Mouse (Mus musculus) lung, postnatal 0 days (tissue): ENCODE measurements around the gene Mars. TPM values are rescaled to one million over a fixed set of nuclear protein-coding genes. Genes with fewer than 3 reads are reported as not detected.

ENCODE experiments used
- ATAC-seq: fragments of 200-750 bp; cut with Nextera tagmentation; 2 replicates; pipeline ENCODE4 v1.8.0; 2017; ENCODE audit warnings: moderate library complexity
- DNase-seq: peaks from one replicate; pipeline ENCODE4 v3.0.0-alpha.2; 2016; ENCODE audit warnings: low spot score
- H3K27ac ChIP-seq: fragments of 300-500 bp; sonication (generic); 2 replicates; pipeline ENCODE4 v1.5.1; 2014; ENCODE audit warnings: antibody characterized with exemption, mild to moderate bottlenecking, low read length, mixed read lengths
- H3K27me3 ChIP-seq: fragments of 300-500 bp; sonication (generic); replicated peaks from 2 replicates; pipeline ENCODE4 v1.6.1; 2014; ENCODE audit warnings: low read length, mixed read lengths; ENCODE audit not compliant: insufficient read depth
- H3K36me3 ChIP-seq: fragments of 300-500 bp; sonication (generic); 2 replicates; pipeline ENCODE4 v1.6.1; 2014; ENCODE audit warnings: low read length, mixed read lengths; ENCODE audit not compliant: insufficient read depth
- H3K4me1 ChIP-seq: fragments of 300-500 bp; sonication (generic); 2 replicates; pipeline ENCODE4 v1.6.1; 2014; ENCODE audit warnings: antibody characterized with exemption, low read depth, low read length, mixed read lengths; ENCODE audit not compliant: insufficient read depth
- H3K4me2 ChIP-seq: fragments of 300-500 bp; sonication (generic); replicated peaks from 2 replicates; pipeline ENCODE4 v1.6.1; 2014; ENCODE audit warnings: low read depth, mild to moderate bottlenecking, low read length, moderate library complexity, mixed read lengths
- H3K4me3 ChIP-seq: fragments of 300-500 bp; sonication (generic); 2 replicates; pipeline ENCODE4 v1.5.1; 2014; ENCODE audit warnings: low read depth, low read length
- H3K9ac ChIP-seq: fragments of 300-500 bp; sonication (generic); replicated peaks from 2 replicates; pipeline ENCODE4 v1.6.1; 2014; ENCODE audit warnings: low read depth, mild to moderate bottlenecking
- H3K9me3 ChIP-seq: fragments of 300-500 bp; sonication (generic); 2 replicates; pipeline ENCODE4 v1.6.1; 2016; ENCODE audit warnings: low read length, mixed read lengths
- CTCF ChIP-seq: IDR thresholded peaks from 2 replicates; pipeline ENCODE4 v1.5.1; 2016; ENCODE audit warnings: antibody characterized with exemption, mild to moderate bottlenecking
- EP300 ChIP-seq: IDR thresholded peaks from 2 replicates; pipeline ENCODE4 v1.6.1; 2016; ENCODE audit warnings: antibody characterized with exemption, mild to moderate bottlenecking, control low read depth
- WGBS: fragments of 180-500 bp; shearing (Covaris S2); extraction: QIAGEN DNeasy Blood & Tissue Kit; methylation state at CpG from one replicate; pipeline ENCODE4 v1.1.7; 2014; 5-methylcytosine and 5-hydroxymethylcytosine counted together
- polyA plus RNA-seq: library from polyadenylated mRNA; unstranded; fragments of >200 nt; fragmentation: Nextera tagmentation; extraction: Ambion mirVana; gene quantifications from 2 replicates; pipeline ENCODE4 v1.2.1, GENCODE M21; 2015

Gene Mars
- polyA plus RNA-seq, 1 experiment from 2014 or later = 63.1 TPM

DNA sequence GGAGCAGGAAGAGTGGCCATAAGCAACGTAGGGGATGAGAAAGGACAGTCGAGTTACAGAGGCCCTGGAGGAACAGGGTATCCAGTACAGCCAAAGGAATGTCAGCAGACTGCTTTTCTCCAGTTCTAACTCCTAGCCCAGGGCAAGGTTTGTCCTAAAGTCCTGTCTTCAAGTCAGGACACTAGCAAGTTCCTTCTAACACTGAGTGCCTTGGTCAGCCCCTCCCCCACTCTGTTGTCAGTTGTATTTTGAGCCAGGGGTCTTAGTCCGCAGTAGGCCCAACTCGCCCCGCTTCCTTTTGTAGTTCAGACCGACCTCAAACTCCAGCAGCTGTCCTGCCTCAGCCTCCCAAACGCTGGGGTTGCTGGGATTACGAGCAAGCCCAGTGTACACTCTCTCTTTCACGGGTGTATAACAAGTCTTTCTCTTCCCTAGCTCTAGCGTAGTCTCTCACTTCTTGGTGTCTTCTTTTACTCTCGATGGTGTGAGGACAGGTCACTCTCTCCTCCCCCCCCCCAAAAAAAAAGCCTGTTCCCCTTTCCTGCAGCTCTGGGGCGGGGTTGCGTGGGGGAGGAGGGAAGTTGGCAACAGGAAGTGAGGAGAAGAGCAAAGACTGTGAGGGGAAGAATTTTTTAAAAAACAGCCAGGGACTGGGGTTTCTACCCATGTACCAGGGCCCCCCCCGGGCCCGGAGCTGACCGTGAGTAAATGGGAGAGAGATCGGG is 11.7 kb upstream of the Mars start:
- Histone ChIP-seq H3K36me3 (no peaks in the 10 kb centered on the region), H3K27ac (no peak overlapping the region; the same call in none of the 2 replicates), H3K4me2 (peak overlapping the region; percentile 17; the same call in 1 of the 2 replicates), H3K4me1 (peaks cover 8% of the 10 kb centered on the region), H3K27me3 (peaks cover 42% of the 10 kb centered on the region), H3K4me3 (no peak overlapping the region; the same call in 1 of the 2 replicates), H3K9ac (no peak overlapping the region), H3K9me3 (no peaks in the 10 kb centered on the region)
- 59% methylated on average over 17 of the region's 17 CpGs for WGBS
- no peak for TF ChIP-seq CTCF
- no peak for TF ChIP-seq EP300
- DNase-seq (peak; percentile 51), ATAC-seq (no peak)

DNA sequence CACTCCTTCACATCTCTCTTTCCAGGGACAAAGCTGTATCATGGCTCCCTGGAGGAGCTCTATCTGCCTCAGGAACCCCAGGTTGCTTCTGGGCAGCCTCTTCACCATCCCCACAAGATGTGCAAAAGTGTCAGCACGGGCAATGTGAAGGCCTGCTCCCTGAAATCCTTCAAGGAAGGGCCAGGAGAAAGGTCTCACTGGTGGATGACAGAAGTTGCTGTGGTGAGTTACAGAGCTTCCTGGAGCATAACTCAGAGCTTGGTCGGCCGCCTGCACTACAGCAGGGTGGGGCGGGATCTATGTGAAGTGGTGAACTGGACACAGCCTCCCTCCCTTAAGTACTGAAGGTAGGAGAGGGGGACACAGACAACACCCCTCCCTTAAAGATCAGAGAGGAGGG is 11.1 kb upstream of the Mars start:
- ATAC-seq (no peak), DNase-seq (no peak)
- WGBS = 56% methylated on average over 4 of the region's 4 CpGs
- no peak overlapping the region for H3K27ac ChIP-seq
- TF ChIP-seq EP300 = no peak
- TF ChIP-seq CTCF = no peak
- H3K36me3 ChIP-seq = no peaks in the 10 kb centered on the region
- peaks cover 8% of the 10 kb centered on the region for H3K4me1 ChIP-seq
- H3K9ac ChIP-seq = no peak overlapping the region
- no peak overlapping the region; the same call in 1 of the 2 replicates for H3K4me2 ChIP-seq
- H3K9me3 ChIP-seq = no peaks in the 10 kb centered on the region
- no peak overlapping the region for H3K4me3 ChIP-seq
- H3K27me3 ChIP-seq = peaks cover 39% of the 10 kb centered on the region

DNA sequence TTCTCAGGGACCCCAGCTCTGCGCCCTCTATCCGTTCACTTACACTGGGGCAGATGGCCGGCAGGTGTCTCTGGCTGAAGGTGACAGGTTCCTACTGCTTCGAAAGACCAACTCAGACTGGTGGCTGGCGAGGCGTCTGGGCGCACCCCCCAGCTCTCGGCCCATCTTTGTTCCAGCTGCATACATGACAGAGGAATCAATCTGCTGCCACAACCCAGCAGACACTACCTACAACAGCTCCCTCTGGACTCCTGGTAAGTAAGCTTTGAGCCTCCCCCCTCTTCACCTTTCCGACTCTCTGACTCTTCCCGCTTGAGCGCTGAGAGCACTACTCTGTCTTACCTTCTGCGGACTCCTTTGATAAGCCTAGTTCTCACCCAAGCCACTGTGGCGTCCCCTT is 10.6 kb upstream of the Mars start:
- no peak for TF ChIP-seq CTCF
- TF ChIP-seq EP300 = no peak
- Histone ChIP-seq H3K9ac (no peak overlapping the region), H3K4me2 (no peak overlapping the region), H3K27ac (no peak overlapping the region), H3K9me3 (no peaks in the 10 kb centered on the region), H3K27me3 (peaks cover 34% of the 10 kb centered on the region), H3K4me3 (no peak overlapping the region), H3K4me1 (peaks cover 8% of the 10 kb centered on the region), H3K36me3 (no peaks in the 10 kb centered on the region)
- no peak for DNase-seq
- WGBS = 45% methylated on average over 13 of the region's 13 CpGs
- no peak for ATAC-seq

DNA sequence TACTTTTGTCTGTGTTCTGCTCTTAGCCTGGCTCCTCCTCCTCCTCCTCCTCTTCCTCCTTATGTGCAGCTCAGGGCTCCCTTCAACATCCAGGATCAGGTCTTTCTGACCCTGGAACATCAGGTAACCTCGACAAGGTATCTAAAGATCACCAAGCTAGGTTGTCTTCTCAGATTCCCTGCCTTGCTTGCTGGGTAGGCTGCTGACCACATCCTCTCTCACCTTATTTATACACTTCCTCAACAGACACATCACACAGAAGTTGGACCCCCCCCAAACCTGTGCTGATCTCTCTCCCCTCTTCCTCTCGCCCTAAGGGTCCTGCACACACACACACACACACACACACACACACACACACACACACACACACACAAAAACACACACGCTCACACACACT is 10.0 kb upstream of the Mars start, which contains the start of gene Arhgap9:
Gene Arhgap9, plus strand, starts transcription at position 344 of the 400 bp plus-strand sequence.
- no peak for TF ChIP-seq EP300
- no peak for TF ChIP-seq CTCF
- Histone ChIP-seq H3K4me1 (peaks cover 7% of the 10 kb centered on the region), H3K27me3 (peaks cover 30% of the 10 kb centered on the region), H3K27ac (no peak within 1 kb of the TSS), H3K9ac (no peak within 1 kb of the TSS), H3K36me3 (no peaks in the 10 kb centered on the region), H3K4me3 (no peak within 1 kb of the TSS), H3K4me2 (no peak within 1 kb of the TSS; the same call in 1 of the 2 replicates), H3K9me3 (no peaks in the 10 kb centered on the region)
- WGBS = 78% methylated on average over 3 of the region's 3 CpGs
- ATAC-seq = no peak
- DNase-seq = no peak

DNA sequence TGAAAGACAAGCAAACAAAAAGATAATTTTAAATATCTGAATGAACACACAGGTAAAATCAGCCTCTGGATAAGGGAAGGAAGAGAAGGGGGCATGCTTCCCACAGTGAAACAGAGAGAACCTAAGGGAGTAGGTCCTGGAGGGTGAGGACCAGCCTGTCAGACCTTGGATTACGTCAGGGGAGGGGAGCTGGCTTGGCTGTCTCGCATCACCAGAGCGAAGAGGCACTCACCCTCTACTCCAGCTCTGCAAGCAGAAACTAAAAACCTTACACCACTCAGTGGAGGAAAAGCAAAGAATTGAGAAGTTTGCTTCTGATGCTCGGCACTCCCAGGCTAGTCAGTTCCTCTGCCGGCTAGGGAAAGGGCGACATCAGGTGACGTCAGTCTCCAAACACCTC is 8.4 kb upstream of the Mars start:
- TF ChIP-seq CTCF = no peak
- TF ChIP-seq EP300 = no peak
- Histone ChIP-seq H3K9me3 (no peaks in the 10 kb centered on the region), H3K27ac (no peak overlapping the region), H3K9ac (no peak overlapping the region), H3K27me3 (peaks cover 16% of the 10 kb centered on the region; the same call in 1 of the 2 replicates), H3K4me2 (no peak overlapping the region), H3K4me1 (no peaks in the 10 kb centered on the region), H3K36me3 (no peaks in the 10 kb centered on the region), H3K4me3 (no peak overlapping the region)
- ATAC-seq = no peak
- no peak for DNase-seq
- 58% methylated on average over 7 of the region's 7 CpGs for WGBS

DNA sequence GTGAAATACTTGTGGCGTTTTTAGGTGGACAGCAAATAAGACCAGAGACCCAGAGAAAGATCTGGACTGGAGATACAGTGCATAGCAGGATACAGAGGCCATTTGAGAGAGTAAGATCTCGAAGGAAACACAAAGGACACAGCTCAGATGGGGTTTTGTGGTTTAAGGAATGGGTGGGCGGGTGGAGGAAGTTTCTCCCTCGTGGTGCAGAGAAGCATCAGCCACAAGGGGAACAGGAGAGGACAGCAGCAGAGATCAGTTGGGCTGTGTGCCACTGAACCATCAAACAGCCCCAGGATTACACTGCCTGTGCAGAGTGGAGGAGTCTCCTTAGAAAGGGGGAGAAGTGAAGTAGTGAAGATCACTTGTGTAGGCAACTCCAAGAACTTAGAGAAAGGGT is 6.4 kb upstream of the Mars start:
- H3K4me1 ChIP-seq = no peaks in the 10 kb centered on the region
- no peak for TF ChIP-seq EP300
- TF ChIP-seq CTCF = no peak
- no peak overlapping the region for H3K4me2 ChIP-seq
- DNase-seq (no peak), ATAC-seq (no peak)
- H3K4me3 ChIP-seq = no peak overlapping the region
- H3K27ac ChIP-seq = no peak overlapping the region
- no peak overlapping the region for H3K9ac ChIP-seq
- no peaks in the 10 kb centered on the region for H3K9me3 ChIP-seq
- H3K36me3 ChIP-seq = no peaks in the 10 kb centered on the region
- no peaks in the 10 kb centered on the region for H3K27me3 ChIP-seq
- 35% methylated on average over 4 of the region's 4 CpGs for WGBS
